Mouse (Mus musculus): ENCODE data around the gene Crocc. TPM values are rescaled to one million over a fixed set of nuclear protein-coding genes. Genes with fewer than 3 reads are reported as not detected.

The Crocc gene
- total RNA-seq, 2 experiments from 2014 or later = 51.4 to 62.7 TPM

DNA sequence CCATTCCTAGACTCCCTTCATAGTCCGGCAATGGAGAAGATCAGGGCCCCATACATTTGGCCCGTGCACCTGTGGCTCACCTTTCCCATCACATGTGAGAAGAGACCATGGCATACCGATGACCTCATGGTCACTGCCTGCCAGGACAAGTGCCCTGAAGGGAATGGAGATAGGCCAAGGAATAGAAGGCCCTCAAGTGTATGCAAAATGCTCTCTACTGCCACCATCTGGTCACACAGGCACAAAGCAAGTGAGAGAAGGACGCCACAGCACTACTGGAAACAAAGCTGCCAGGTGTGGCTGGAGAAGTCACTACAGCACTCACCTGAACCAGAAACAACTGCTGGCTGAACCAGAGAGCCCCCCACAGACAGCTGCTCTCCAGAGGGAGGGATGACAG lies 9.4 kb upstream of the Crocc start:
- intact Hi-C loops (cut with DNase I) = loop anchor here (10.0 kb wide), 1 partner anchor 365 kb away; the partner anchor contains the start of gene Rcc2

DNA sequence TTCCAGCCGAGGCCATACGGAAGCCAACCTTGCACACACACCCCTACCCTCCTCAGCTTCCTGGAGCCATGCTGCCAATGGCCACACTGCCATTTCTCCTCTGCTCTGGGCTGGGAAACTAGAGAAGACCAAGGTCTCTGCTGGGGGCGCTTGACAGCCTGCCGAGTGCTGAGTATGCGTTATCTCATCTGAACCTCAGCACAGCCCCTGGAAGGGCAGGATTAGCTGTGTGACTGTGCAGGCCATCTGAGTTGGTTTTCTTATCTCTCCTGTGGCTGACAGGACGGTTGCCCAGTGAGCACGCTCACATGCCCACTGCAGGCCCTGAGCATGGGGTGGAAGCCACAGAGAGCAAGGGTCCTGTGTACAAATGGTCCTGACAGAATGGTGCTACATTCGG lies 8.3 kb upstream of the Crocc start:
- intact Hi-C loops (cut with DNase I) = no loop called here
- no peak for DNase-seq (ENCODE audit: low spot score in 2 of 2)

More for the DNA sequence above, 9.4 kb upstream of the Crocc start:
- peak in 1 of 2 experiments; percentile 45 for DNase-seq (ENCODE audit: low spot score in 2 of 2)

DNA sequence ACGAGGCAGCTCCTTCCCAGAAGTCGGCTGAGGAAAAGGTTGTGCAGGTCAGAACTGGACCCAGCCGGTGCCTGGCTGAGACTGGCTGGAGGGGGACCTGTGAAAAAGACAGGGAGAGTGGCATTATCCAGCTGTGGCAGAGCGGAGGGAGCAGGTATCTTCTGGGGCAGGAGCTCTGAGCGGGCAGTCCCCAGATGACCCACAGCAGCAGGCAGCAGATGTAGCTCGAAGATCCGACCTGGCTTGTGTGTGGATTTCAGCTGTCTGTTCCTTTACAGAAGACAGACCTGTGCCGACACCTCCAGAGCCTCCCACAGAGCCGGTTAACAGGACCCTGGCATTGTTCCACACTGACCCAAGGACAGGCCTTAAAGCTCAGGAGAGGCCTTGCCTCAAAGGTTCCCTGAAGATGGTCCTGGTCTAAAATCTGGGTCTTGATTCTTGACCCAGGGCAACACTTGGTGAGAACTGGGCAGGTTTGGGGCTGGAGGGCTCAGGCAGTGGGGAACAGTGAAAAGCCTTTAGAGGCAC lies 7.2 kb upstream of the Crocc start:
- intact Hi-C loops (cut with DNase I) = no loop called here
- DNase-seq (ENCODE audit: low spot score in 2 of 2) = no peak

DNA sequence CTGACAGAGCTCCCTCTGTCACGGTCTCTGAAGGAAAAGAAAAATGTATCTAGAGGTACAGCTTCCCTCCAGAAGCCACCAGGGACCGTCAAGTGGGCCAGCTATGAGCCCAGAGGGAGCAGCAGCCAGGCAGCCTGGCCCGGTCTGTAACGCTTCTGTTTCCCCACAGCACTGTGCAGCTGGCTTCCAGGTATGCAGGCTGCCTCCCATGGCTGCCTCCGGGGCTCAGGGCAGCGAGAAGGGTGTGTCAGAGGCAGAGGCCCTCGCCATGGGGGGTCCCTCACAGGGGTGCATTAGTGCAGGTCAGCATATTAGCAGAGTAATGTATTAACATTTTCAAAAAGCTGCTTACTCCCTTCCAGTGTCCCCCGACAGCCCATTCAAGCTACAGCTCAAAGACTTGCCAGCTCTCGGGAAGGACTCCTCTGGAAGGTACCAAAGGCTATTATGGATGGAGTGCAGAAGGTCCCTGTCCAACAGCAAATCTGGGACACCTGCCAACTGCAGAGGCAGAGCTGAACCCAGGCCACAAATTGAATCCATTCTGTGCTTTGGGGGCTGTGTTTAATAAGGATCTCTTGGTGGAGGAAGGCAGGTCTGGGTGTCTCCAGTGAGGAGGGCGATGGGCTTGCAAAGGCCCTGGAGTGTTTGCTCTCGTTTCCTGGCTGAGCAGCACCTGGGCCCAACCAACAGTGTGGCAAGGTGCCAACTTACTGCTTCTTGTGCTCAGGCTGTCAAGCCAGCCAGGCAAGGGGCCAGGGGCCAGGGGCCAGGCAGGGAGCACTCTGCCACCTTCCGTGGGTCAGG lies 6.6 kb upstream of the Crocc start:
- no peak for DNase-seq (ENCODE audit: low spot score in 2 of 2)
- intact Hi-C loops (cut with DNase I) = no loop called here

DNA sequence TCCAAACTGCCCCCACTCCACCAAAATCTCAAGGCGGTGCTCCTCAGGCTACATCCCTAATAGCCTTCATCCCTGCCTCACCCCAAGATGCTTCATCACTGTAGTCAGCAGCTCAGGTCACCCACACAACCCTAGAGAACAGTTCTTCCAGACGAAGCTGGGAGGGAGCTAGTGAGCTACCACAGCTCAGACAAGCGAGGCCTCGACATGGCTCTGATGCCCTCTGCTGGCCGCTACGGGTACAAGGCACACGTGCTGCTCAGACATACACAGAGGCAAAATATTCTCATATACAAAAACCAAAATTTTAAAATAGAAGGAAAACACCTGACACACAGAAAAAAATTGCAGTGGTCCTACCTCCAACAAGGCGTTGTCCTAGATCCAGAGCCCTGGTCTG lies 4.8 kb upstream of the Crocc start:
- DNase-seq (ENCODE audit: low spot score in 2 of 2) = peak; percentile 82 to 89

DNA sequence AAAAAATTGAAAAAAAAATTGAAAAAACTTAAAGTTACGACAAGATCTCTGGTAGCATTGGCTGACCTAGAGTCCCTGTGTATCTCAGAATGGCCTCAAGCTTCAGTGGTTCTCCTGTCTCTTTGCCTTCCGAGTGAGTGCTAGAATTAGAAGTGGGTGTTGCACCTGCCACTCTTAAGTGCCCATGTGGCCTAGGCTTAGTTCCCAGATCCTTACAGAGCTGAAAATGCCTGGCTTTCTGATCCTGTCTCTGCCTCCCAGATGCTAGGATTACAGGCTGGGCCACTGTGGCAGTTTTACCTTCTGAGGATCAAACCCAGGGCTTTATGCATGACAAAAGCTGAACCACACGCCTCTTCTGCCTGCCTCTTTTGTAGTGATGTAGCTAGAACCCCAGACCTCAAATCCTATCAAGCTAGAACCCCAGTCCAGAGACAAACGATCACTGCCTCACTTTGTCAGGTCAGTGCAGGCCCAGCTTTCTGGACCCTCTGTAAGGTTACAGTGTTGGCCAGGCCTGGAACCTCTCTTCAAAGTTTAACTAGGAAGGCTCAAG lies 3.8 kb upstream of the Crocc start:
- intact Hi-C loops (cut with DNase I) = no loop called here
- DNase-seq (ENCODE audit: low spot score in 2 of 2) = no peak

More for the DNA sequence above, 4.8 kb upstream of the Crocc start:
- intact Hi-C loops (cut with DNase I) = loop anchor here (1.0 kb wide), 1 partner anchor 21 kb away; no protein-coding TSS in a partner anchor

DNA sequence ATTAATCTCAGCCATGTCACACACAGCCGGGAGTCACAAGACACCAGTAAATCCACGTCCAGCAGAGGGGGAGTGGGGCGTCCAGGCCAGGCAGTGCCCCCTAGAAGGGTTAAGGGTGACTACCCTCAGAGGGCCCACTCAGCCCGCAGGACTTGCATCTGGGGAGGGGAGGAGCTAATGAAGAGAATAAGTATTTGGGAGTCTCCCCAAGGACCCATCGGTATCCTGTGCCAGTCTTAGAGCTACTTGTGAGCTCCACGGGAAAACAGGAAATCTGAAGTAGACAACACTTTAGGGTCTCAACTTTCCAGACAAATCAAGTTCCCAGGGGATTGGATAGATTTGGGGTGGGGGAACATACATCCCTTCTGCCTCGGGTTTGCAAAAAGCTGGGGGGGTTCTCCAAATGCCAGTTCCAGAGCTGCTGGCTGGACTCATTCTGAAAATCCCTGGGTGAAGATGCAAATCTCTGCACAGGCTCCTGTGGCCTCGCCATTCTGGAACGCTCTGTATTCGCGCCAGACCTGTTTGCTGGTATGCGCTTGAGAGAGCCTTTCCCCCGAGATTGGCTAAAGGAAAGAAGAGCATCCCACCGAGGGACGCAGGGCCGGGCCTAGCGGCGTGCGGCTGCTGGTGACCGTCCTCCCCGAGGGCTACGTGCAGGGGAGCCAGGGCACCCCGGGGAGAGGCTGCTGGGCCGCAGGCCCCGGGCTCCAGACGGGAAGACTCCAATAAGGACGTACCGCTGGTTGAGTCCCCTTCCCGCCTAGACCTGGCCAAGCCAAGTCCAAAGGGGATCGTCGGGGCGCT lies 529 bp downstream of the Crocc start:
- intact Hi-C loops (cut with DNase I) = no loop called here
- no peak for DNase-seq (ENCODE audit: low spot score in 2 of 2)

DNA sequence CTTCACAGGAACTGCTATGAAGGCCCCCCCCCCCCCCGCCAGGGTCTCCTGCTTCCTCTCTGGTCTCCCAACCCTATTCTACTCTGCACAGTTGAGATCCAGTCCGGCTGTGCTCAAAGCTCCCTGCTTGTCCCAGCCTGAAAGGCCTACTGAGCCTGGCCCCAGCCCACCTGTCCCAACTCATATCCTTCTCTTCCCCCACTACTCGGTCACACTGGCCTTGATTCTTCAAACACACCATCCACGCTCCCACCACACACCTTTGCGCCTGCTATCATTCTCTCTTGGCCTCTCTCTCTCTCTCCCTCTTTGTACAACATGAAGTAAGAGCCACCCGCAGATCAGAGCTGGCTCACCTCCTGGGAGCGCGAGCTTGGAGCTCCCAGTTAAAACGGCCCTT lies 1.5 kb downstream of the Crocc start:
- intact Hi-C loops (cut with DNase I) = no loop called here
- no peak for DNase-seq (ENCODE audit: low spot score in 2 of 2)

DNA sequence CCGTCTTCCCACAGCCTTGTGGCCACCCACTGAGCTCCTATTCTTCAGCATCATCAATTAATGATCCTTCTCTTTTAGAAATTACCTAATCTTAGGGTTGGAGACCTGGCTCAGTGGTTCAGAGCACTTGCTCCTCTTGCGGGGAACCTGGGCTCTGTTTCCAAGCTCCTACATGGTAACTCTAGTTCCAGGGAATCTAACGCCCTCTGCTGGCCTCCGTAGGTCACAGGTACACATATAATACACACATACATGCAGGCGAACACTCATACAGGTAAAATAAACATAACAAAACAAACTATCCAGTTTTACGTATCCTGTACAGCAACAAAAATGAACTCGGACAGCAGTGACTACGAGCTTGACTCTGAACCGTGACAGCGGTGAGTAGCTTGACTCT lies 3.4 kb downstream of the Crocc start:
- intact Hi-C loops (cut with DNase I) = no loop called here
- no peak for DNase-seq (ENCODE audit: low spot score in 2 of 2)

DNA sequence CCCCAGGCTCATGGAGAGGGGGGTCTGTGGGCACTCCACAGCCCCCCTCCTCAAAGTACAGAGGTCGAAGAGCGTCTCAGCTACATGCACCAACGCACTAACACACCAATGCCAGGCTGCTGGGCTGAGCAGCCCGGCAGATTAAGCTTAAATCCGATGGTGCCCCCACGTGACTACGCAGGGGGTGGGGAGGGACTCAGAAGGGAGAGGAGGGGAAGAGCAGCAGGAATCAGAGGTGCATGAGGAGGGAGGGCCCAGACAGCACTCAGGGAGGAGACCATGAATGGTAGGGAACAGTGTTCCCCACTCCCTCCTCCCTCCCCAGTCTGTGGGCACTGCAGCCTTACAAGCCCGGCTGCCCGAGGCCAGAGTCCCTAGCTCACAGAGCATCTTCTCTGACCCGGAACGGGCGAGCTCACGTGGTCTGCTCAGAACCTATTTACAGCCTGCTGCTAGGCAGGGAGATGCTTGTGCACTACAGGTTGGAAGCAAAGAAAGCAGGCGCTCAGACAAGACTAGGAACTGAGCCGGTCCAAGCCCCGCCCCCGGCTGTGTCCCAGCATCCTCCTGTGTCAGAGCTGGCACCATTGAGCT lies 6.7 kb downstream of the Crocc start:
- DNase-seq (ENCODE audit: low spot score in 2 of 2) = peak; percentile 74 to 90
- intact Hi-C loops (cut with DNase I) = no loop called here

DNA sequence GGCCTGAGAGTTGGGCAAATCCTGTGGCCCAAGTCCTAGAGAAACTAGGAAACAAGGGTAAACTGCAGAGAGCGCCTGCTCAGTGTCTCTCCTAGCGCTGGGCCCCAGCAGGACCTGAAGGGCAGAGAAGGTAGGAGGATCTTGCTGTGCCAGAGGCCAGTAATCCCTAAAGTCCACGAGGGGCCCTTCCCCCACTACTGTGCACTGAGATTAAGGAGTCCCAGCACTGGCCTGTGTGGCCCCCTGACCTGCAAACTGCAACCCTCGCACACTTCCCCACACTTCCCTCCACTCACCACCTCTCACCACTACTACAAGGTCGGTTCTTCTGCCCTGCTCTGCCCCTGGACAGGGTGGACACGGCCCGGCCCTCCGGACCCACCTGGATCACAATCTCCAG lies 7.2 kb downstream of the Crocc start:
- no peak for DNase-seq (ENCODE audit: low spot score in 2 of 2)
- intact Hi-C loops (cut with DNase I) = no loop called here

DNA sequence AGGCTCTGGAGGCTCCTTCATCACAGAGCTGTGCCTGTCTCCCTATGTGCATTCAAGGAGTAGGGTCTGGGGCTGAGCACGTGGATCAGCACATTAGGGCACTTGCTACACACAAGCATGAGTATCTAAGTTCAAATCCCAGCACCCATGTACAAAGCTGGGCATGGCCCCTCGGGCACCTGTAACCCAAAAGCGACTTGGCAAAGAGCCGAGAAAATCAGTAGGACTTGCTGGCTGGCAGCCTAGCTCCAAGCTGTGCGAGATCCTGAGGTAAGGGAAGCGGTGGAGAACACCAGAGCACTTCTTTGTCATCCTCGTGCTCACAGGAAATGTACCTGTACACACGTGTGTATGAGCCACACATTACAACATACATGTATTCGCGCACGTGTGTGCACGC lies 7.9 kb downstream of the Crocc start:
- intact Hi-C loops (cut with DNase I) = no loop called here

DNA sequence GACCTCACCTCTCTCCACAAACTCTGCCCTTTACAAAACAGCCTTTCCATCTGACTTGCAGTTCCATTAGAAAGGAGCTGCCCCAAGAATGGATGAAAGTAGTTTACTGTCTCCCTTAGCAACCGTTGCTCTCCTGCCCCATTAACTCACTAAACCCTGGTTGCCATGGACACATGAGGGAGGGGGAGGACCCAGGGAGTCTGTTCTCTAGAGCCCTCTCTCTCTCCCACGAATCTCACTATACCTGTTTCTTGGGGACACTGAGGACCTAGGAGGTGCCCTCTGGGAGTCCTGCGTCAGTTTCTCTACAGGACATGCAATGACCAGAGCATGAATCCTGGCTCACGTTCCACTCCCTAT lies 10.9 kb downstream of the Crocc start:
- intact Hi-C loops (cut with DNase I) = no loop called here

More for the DNA sequence above, 7.9 kb downstream of the Crocc start:
- no peak for DNase-seq (ENCODE audit: low spot score in 2 of 2)

DNA sequence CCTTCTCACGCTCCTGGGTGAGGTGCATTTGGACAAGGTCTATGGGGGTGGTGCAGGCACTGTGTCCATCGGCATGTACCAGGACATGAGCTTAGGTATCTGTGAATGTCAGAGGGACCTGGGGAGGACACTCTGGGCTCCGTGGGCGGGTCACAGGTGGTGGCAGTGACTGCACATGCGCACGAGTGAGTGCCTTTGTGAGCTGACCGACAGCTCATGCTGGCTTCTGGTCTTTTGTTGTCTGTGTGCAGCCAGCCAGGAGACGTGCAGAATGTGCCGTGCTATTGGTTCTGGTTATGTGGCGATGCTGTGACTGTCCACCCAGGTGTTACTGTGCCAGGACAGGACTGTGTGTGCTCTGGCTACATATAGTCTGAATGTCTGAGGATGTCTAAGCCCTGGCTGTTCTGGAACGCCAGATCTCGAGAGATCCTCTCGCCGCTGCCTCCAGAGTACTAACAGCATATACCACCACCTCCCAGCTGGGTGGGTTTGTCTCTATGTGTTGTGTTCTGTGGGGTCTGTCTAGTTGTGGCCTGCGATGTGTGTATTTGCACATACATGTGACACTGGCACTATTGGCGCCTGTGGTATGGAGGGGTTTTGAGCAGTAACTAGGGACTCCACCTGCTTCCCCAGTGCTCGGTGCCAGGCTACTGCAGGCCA lies 11.4 kb downstream of the Crocc start:
- intact Hi-C loops (cut with DNase I) = no loop called here
- DNase-seq (ENCODE audit: low spot score in 2 of 2) = no peak

More for the DNA sequence above, 10.9 kb downstream of the Crocc start:
- peak in 1 of 2 experiments; percentile 57 for DNase-seq (ENCODE audit: low spot score in 2 of 2)

DNA sequence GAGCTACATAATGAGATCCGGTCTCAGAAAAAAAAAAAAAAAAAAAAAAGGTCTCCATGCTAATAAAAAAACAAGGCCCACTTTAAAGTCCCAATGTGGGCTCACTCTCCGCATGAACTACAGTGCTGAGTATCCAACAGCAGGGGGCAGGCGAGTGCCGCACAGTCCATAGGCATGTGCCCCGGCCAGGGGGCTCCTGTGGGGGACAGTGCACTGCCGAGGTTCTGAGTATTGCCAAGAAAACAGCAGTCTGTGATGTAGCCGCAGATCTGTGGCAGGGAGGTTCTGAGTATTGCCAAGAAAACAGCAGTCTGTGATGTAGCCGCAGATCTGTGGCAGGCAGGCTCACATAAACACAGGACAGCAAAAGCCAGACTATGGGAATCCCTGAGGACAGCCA lies 15.5 kb downstream of the Crocc start:
- intact Hi-C loops (cut with DNase I) = loop anchor here (1.0 kb wide), 1 partner anchor 20 kb away; no protein-coding TSS in a partner anchor
- peak in 1 of 2 experiments; percentile 40 for DNase-seq (ENCODE audit: low spot score in 2 of 2)

DNA sequence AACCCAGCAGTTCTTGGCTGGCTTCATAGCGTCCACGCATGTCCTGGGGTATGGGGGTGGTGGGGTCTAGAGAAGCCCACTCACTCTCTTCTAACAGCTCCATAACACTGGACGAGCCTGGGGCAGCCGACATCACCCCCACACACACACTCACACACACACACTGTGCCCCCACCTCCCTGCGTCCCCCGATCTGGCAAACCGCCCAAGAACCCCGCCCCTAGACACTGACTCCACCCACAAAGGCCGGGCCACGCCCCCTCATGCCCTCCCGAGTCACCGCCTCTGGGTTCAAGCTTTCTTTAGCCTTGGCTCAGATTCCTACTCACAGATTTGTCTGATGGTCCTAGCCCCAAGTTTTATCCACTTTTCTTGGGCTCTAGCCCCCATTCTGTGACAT lies 19.2 kb downstream of the Crocc start:
- intact Hi-C loops (cut with DNase I) = no loop called here
- DNase-seq (ENCODE audit: low spot score in 2 of 2) = no peak

DNA sequence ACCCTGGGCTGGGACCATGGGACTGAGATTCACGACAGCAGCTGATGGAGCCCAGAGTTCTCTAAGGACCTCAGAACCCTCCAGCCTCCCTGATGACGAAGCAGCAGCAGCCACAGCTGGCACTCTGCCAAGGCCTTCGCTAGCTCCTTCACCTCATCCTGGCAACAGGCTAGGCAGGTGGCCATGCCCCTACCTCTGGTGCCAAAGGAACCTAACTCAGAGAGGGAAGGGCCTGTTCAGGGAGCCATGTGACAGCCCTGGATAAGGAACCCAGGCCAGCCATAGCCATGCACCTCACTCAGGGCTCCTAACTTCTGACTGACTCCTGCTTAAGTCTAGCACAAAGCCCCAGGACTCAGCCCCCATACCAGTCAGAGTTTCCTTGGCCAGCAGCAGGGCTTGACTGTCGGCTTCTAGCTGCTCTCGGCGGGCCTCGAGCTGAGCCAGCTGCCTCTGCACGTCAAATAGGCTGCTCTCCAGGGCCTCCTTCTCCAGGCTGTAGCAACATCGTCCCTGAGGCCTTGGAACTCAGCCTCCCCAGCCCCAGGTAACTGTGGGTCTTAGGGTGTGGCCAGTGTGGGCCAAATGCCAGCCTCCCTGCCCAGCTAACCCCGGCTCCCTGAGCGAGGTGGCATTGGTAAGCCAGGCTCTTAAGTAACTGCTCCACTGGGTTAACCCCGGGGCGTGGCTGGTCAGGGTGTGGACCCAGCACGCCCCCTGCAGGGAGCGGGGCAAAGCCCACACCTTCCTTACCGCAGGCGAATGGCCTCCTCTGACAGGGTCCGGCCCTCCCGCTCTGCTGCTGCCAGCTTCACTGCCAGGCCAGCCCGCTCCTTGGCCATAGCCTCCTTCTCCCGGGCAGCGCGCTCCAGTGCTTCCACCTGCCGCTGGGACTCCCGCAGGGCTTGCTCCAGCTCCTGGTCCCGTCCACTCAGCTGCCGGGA lies 26.5 kb downstream of the Crocc start:
- DNase-seq (ENCODE audit: low spot score in 2 of 2) = no peak
- intact Hi-C loops (cut with DNase I) = loop anchor here (5.0 kb wide), 1 partner anchor 52 kb away; no protein-coding TSS in a partner anchor

DNA sequence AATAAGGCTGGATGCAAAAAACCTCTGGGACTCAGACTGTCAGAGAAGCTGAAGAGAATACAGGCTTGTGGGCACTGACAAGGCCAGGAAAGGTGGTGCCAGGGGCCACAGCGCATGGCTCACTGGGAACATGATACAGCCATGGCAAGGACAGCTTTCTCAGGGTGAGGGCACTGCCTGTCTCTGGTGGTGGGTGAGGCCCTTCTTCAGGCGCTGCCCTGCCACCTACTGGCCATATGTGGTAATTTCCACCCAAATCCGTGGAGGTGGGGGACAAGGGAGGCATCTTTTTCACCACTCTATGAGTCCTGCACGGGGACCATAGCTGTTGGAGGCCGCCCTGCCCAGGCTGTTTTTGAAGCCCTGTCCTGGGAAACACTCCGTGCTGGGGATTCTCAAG lies 28.6 kb downstream of the Crocc start:
- peak; percentile 79 to 84 for DNase-seq (ENCODE audit: low spot score in 2 of 2)
- intact Hi-C loops (cut with DNase I) = loop anchor here (1.0 to 5.0 kb wide), 2 partner anchors 49 to 67 kb away; no protein-coding TSS in a partner anchor

All from left cerebral cortex, postnatal 25 days (tissue).